Mouse (Mus musculus): ENCODE data around the gene Ttc3. TPM values are rescaled to one million over a fixed set of nuclear protein-coding genes. Genes with fewer than 3 reads are reported as not detected.
"Not testable (repeated sequence)": the region's sequence is repeated elsewhere in the genome, so short reads cannot be mapped to it uniquely, and the experiment has no call there.

Gene Ttc3
- polyA plus RNA-seq (2016; fragmentation: Nextera tagmentation; extraction: Ambion mirVana) = 593 and 634 TPM in 2 replicates

GRCm38 (mm10) chr16:94370173-94370914 is at the start of gene Ttc3:
Gene Ttc3 (plus strand): TSS chr16:94370618.
- Histone ChIP-seq H3K9me3 (no peaks in the 10 kb centered on the region), H3K4me2 (peak within 1 kb of the TSS; percentile 74), H3K27ac (peak within 1 kb of the TSS; percentile 99), H3K4me1 (peaks cover 37% of the 10 kb centered on the region), H3K9ac (peak within 1 kb of the TSS; percentile 98), H3K4me3 (replicated peaks) (peak within 1 kb of the TSS; percentile 91), H3K36me3 (replicated peaks) (peaks cover 2% of the 10 kb centered on the region; the same call in 1 of the 2 replicates), H3K27me3 (no peaks in the 10 kb centered on the region)
- under 1% methylated on average over 79 of the region's 79 CpGs for WGBS
- ATAC-seq (ENCODE audit: low FRiP score) = peak; percentile 83

- Histone ChIP-seq H3K27me3 (peaks cover 31% of the 10 kb centered on the region), H3K9ac (no peak overlapping the region), H3K27ac (no peak overlapping the region), H3K36me3 (replicated peaks) (no peaks in the 10 kb centered on the region), H3K4me3 (replicated peaks) (no peak overlapping the region), H3K9me3 (no peaks in the 10 kb centered on the region), H3K4me1 (peaks cover 11% of the 10 kb centered on the region), H3K4me2 (no peak overlapping the region)
- no peak for ATAC-seq (ENCODE audit: low FRiP score)
- 82% methylated on average over 5 of the region's 5 CpGs for WGBS
Measured at GRCm38 (mm10) chr16:94323681-94324080, 46.7 kb upstream of the Ttc3 start.

GRCm38 (mm10) chr16:94326008-94326407 is 44.4 kb upstream of the Ttc3 start:
- Histone ChIP-seq H3K4me3 (replicated peaks) (no peak overlapping the region), H3K27me3 (peaks cover 47% of the 10 kb centered on the region), H3K9ac (no peak overlapping the region), H3K27ac (no peak overlapping the region), H3K4me1 (peaks cover 31% of the 10 kb centered on the region), H3K36me3 (replicated peaks) (no peaks in the 10 kb centered on the region), H3K4me2 (no peak overlapping the region), H3K9me3 (no peaks in the 10 kb centered on the region)
- no peak for ATAC-seq (ENCODE audit: low FRiP score)
- 84% methylated on average over 3 of the region's 3 CpGs for WGBS

DNA sequence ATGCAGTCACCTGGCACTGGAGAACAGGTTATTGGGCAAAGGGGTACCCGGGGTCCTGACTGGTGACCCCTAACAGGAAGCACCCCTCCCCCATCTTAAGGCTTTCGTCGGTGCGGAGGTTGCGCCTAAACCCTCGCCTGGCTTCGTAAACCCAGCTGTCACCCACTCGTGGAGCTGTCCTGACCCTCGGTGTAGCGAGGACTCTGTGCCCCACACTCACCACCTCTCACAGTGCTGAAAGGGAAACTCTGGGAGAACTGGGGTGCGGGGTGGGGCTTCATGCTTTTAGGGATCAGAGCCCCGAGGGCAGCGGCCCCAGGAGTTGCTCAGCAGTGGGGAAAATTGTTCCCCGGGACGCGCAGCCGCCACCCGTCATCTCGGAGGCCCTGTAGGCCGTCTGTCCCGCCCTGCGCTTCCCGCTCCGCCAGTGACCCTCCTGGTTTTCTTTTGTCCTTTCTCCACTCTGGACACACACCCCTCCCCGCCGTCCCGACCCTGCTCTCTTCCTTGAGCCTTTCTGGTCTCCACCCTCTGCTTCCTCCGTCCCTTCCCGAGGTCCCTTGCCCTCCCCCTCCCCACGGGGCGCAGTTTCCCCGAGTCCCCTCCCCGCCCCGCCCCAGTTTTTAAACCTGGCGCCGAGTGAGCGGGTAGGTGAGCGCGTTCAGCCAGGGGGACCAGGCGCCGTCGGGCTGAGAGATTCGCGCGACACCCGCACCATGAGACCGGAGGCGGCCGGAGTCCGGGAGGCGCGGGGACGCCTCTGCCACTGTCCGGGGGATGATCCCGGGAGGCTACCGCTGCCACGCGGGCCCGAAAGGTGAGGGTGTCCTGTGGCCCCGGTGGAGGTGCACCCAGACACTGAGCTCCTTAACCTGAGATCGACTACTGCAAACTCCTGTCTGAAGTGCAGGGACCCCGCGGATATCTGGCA is 42.4 kb upstream of the Ttc3 start, which contains the start of gene Ripply3:
Ripply3 (plus strand) TSS at position 640 of the 931 bp plus-strand sequence.
- Histone ChIP-seq H3K4me2 (peak within 1 kb of the TSS; percentile 73), H3K4me1 (peaks cover 31% of the 10 kb centered on the region), H3K27ac (peak within 1 kb of the TSS; percentile 42; the same call in 1 of the 2 replicates), H3K36me3 (replicated peaks) (no peaks in the 10 kb centered on the region), H3K27me3 (peaks cover 47% of the 10 kb centered on the region), H3K9me3 (no peaks in the 10 kb centered on the region), H3K4me3 (replicated peaks) (peak within 1 kb of the TSS; percentile 45), H3K9ac (peak within 1 kb of the TSS; percentile 54)
- ATAC-seq (ENCODE audit: low FRiP score) = peak; percentile 42
- under 1% methylated on average over 63 of the region's 63 CpGs for WGBS

GRCm38 (mm10) chr16:94328881-94329867 is 41.2 kb upstream of the Ttc3 start:
- Histone ChIP-seq H3K4me1 (peaks cover 31% of the 10 kb centered on the region), H3K9me3 (no peaks in the 10 kb centered on the region), H3K27me3 (peaks cover 47% of the 10 kb centered on the region), H3K36me3 (replicated peaks) (no peaks in the 10 kb centered on the region), H3K27ac (peak overlapping the region; percentile 42; the same call in 1 of the 2 replicates), H3K9ac (peak overlapping the region; percentile 54; the same call in 1 of the 2 replicates), H3K4me3 (replicated peaks) (peak overlapping the region; percentile 45), H3K4me2 (peak overlapping the region; percentile 73)
- no peak; the same call in 1 of the 2 replicates for ATAC-seq (ENCODE audit: low FRiP score)
- 8% methylated on average over 25 of the region's 25 CpGs for WGBS

DNA sequence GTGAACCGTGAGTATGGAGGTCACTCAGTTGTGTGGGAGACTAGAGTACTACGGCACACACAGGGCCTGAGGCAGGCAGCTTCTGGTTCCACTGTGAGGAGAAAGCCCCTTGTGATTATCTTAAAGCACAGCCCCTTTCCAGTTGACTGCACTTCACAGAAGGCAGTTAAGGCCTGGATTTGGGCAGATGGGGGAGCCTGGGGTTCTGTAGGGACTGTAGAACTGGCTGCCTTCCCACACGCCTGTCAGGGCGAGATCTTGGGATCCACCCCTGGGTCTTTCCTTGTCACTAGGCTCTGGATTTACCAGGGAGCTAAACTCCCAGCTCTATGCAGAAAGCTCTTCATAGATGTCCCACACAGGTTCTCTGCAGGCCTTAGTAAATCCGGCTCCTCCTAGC is 40.0 kb upstream of the Ttc3 start:
- Histone ChIP-seq H3K9me3 (no peaks in the 10 kb centered on the region), H3K4me1 (peaks cover 31% of the 10 kb centered on the region), H3K4me3 (replicated peaks) (no peak overlapping the region), H3K9ac (no peak overlapping the region), H3K27me3 (peaks cover 47% of the 10 kb centered on the region), H3K27ac (peak overlapping the region; percentile 38; the same call in 1 of the 2 replicates), H3K36me3 (replicated peaks) (no peaks in the 10 kb centered on the region), H3K4me2 (no peak overlapping the region)
- peak; percentile 66; the same call in 1 of the 2 replicates for ATAC-seq (ENCODE audit: low FRiP score)
- 40% methylated on average over 5 of the region's 5 CpGs for WGBS

DNA sequence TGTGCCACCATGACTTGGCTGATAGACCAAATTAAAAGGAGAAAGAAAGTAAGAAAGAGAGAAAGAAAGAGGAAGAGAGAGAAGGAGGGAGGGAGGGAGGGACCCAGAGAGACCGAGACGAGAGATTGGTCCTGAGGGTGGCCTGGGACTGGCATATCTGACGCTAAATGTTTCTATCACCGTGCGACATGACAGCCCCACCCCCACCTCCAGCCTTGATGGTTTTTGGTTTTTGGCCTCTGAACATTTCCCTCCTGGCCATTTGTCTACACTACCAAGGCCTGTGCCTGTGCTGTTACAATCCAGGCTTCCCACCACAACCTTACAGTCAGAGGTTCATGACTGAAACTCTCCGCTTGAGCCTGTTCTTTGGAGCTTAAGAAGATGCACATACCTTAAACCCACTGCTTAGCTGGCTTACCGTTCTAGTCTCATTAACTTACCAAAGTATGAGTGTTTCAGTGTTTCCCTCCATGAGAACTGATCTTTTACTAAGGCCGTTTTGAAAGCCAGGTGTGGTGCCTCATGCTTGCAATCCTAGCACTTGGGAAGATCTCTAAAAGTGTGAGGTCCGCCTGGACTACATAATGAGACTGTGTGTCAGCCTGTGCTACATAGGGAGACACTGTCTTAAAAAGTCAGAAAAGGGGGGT is 39.1 kb upstream of the Ttc3 start:
- no peak overlapping the region for H3K4me2 ChIP-seq
- no peak overlapping the region for H3K4me3 ChIP-seq (replicated peaks)
- no peak overlapping the region for H3K9ac ChIP-seq
- H3K4me1 ChIP-seq = peaks cover 31% of the 10 kb centered on the region
- WGBS = 81% methylated on average over 9 of the region's 9 CpGs
- H3K36me3 ChIP-seq (replicated peaks) = no peaks in the 10 kb centered on the region
- ATAC-seq (ENCODE audit: low FRiP score) = no peak
- H3K27me3 ChIP-seq = peaks cover 41% of the 10 kb centered on the region
- no peak overlapping the region for H3K27ac ChIP-seq
- no peaks in the 10 kb centered on the region for H3K9me3 ChIP-seq

DNA sequence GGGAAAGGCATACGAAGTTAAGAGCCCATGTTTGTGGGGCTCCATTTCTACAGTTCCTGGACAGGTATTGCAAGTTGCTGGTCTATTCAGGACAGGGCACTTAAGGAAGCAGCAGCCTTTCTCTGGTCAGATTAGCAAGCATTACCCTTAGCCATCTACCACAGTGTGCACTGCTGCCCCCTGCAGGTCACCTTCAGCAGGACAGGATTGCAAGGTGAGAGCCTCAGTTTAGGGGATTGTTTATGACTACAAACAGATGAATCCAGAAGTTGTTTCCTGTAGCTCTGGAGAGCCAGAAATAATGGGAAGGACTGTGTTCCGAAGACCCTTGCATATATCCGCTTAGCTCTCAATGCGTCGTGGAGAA is 38.5 kb upstream of the Ttc3 start:
- Histone ChIP-seq H3K9me3 (no peaks in the 10 kb centered on the region), H3K27me3 (peaks cover 37% of the 10 kb centered on the region), H3K4me2 (no peak overlapping the region), H3K4me1 (peaks cover 31% of the 10 kb centered on the region), H3K9ac (no peak overlapping the region), H3K36me3 (replicated peaks) (no peaks in the 10 kb centered on the region), H3K4me3 (replicated peaks) (no peak overlapping the region), H3K27ac (no peak overlapping the region)
- ATAC-seq (ENCODE audit: low FRiP score) = no peak; the same call in 1 of the 2 replicates
- WGBS = 61% methylated on average over 5 of the region's 5 CpGs

DNA sequence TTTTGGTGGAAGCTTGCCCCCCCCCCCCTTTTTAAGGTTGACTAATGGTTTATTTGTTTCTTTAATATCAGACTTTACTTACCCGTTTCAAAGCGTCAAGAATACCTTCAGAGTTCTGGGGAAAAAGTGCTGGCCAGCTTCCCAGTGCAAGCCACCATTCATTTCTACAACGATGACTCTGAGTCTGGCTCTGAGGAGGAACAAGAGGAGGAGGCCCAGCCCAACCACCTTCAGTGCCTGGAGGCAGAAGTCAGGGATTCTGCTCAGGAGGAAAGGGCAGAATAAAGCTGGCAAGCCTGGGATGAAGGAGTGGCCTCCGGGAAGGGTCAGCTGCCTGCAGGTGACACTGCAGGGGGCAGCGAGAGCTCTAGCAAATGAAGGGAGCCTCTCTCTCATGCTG is 34.8 kb upstream of the Ttc3 start:
- Histone ChIP-seq H3K9ac (no peak overlapping the region), H3K27me3 (peaks cover 4% of the 10 kb centered on the region; the same call in 1 of the 2 replicates), H3K27ac (no peak overlapping the region), H3K9me3 (no peaks in the 10 kb centered on the region), H3K36me3 (replicated peaks) (no peaks in the 10 kb centered on the region), H3K4me3 (replicated peaks) (no peak overlapping the region), H3K4me1 (peaks cover under 1% of the 10 kb centered on the region; the same call in 1 of the 2 replicates), H3K4me2 (no peak overlapping the region)
- ATAC-seq (ENCODE audit: low FRiP score) = no peak
- 44% methylated on average over 5 of the region's 5 CpGs for WGBS

GRCm38 (mm10) chr16:94339164-94340160 is 31.0 kb upstream of the Ttc3 start:
- not testable (repeated sequence) for ATAC-seq (ENCODE audit: low FRiP score); H3K4me1 ChIP-seq; H3K27me3 ChIP-seq; H3K4me2 ChIP-seq; H3K9me3 ChIP-seq; H3K4me3 ChIP-seq (replicated peaks); H3K36me3 ChIP-seq (replicated peaks); H3K27ac ChIP-seq; H3K9ac ChIP-seq
- WGBS = 93% methylated on average over 21 of the region's 22 CpGs

All from forebrain, embryonic 12.5 days (tissue).